Mouse (Mus musculus): Measurements from ENCODE around the gene Gas7.
A peak's percentile ranks its signal among the peaks of the same experiment; 100 is the strongest.

Gene Gas7

DNA sequence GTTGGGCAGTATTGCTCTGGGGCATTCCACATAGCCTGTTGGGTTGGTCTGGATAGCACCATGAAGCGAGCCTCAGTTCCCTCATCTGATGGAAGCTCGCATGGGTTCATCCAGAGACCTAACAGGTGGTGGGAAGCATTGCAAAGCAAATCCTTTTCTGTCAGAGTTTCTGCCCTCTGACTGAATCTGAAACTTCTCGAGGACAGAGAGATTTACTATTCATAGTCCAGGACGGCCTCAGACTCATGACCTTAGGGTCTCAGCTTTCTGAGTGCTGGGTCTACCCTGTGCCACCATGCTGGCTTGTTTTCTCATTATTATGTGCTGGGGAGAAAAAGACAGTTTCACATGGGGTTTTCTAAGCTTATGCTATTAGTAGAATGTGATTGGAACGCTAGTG is 122.2 kb downstream of the Gas7 start:
- no peak for DNase-seq (ENCODE audit: low spot score)

GRCm38 (mm10) chr11:67577994-67578393 is 122.8 kb downstream of the Gas7 start:
- no peak for DNase-seq (ENCODE audit: low spot score)

DNA sequence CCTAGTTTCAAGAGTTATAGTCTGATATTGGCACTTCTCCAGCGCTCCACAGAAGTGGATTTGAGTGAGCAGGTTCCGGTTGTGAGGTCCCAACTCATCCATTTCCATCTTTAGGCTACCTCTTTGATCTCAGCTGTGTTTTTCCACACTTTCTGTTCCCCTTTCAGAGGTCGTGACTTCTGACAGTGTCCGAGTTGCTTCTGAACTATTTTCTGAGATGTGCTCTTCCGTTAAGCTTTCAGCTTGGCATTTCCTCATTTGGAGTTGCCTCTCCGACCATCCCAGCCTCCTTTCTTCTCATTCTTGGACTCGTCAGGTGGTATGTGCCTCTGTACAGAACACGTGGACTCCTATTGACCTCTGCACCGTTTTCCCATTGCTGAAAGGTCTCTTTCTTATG is 123.9 kb downstream of the Gas7 start:
- DNase-seq (ENCODE audit: low spot score) = no peak

DNA sequence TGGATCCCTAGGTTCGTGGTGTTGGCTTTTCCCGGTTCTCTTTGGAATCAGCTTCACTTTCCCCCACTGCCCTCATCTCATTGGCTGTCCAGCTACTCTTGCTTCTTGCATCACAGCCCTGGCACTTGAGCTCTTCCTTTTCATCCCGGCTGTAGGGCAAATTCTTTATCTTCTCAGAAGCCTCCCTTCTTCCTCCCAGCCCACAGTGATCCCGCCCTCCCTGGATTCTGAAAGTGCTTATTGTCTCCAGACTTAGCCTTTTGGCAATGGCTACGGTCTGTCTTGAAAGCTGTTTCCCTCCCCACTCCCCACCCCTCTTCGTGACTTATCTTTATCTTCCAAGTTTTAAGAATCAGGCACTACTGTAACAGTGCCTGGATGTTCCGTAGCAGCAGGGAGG is 126.3 kb downstream of the Gas7 start:
- DNase-seq (ENCODE audit: low spot score) = peak; percentile 59

- no peak for DNase-seq (ENCODE audit: low spot score)
Observed at GRCm38 (mm10) chr11:67582570-67582969, 127.3 kb downstream of the Gas7 start.

- DNase-seq (ENCODE audit: low spot score) = no peak
Observed at GRCm38 (mm10) chr11:67585016-67585415, 129.8 kb downstream of the Gas7 start.

DNA sequence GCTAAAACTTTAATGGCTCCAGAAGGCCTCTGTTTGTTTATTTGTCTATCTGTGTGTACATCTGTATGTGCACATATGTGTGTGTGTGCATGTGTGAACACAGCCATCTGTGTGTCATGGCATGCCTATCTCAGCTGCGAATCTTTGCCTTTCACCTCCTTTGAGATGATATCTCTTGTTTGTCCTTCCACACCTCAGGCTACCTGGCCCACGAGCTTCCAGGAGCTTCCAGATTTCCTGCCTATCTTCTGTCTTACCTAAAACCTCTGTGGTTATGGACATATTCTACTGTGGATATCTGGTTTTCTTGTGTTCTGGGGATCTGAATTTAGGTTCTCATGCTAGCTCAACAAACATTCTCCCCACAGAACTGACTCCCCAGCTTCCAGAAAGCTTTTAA is 130.4 kb downstream of the Gas7 start:
- DNase-seq (ENCODE audit: low spot score) = no peak

GRCm38 (mm10) chr11:67586231-67586994 is 131.2 kb downstream of the Gas7 start:
- peak; percentile 82 for DNase-seq (ENCODE audit: low spot score)

DNA sequence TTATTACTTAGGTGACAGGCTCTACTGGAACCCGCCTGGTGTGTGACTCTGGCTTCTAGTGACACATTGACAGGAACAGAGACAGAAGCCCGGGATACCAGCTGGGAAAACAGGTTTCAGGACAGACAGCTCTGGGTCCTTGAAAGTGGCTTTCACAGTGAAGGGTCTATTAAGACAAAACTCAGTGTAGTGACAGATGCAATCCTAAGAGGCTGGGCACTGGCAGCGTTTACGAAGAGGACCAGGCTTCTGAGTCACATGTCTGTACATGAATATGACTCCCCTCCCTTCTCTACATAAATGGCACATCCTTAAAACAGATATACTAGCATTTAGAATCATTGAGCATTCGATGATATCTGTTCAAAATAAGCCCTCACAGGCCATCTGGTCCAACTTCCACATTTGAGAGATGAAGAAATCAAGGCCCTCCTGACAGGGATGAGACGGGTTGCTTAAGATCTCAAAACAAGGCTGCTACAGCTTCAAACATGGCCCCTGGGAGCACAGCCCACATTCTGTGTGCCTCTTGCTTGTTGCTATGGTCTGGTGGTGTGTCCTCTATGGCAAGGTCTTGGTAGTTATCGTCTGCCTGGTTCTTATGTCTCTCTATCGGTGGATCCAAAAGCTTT is 133.1 kb downstream of the Gas7 start:
- DNase-seq (ENCODE audit: low spot score) = no peak

DNA sequence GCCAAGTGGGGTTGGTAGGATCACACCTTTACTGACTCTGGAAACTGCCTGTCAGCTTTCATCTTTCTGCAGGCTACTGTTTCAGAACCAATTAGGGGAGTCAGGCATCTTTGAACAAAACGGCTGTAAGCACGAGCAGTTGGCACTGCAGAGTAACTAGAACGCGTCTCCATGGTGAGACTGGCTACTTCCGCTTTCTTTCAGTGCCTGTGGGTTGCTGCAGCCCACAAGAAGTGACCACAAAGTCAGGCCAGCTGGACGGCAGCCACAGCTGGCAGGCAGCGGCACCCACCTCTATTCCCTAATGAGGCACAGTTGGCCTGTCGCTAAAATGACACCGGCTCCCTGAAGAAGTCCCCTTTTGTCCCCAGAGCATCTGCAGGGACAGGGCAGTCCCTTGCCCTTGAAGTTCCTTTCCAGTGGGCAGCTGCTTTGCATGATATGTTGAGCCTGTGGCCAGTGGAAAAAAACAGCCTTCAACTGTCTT is 133.6 kb downstream of the Gas7 start:
- DNase-seq (ENCODE audit: low spot score) = peak; percentile 64

- DNase-seq (ENCODE audit: low spot score) = no peak
Observed at GRCm38 (mm10) chr11:67596233-67596632, 141.0 kb downstream of the Gas7 start.

- no peak for DNase-seq (ENCODE audit: low spot score)
Observed at GRCm38 (mm10) chr11:67596856-67597255, 141.6 kb downstream of the Gas7 start.

DNA sequence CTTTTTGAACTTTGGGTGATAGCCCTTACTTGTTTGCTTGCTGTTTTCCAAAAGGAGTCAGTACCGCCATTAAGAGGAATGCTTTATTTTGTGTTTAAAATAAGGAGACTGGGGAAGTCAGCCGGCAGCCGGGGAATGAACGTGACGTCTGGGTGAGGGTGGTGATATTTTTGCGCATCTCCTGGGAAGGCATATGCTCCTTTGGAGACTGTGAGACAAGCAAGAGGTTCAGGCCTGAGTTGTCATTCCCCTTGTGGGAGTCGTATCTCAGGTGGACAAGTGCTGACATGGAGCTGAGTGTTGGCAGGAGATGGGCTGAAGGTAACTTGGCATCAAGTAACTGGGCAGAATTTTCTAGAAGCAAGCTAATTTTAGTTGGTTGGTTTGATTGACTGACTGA is 142.2 kb downstream of the Gas7 start:
- no peak for DNase-seq (ENCODE audit: low spot score)

DNA sequence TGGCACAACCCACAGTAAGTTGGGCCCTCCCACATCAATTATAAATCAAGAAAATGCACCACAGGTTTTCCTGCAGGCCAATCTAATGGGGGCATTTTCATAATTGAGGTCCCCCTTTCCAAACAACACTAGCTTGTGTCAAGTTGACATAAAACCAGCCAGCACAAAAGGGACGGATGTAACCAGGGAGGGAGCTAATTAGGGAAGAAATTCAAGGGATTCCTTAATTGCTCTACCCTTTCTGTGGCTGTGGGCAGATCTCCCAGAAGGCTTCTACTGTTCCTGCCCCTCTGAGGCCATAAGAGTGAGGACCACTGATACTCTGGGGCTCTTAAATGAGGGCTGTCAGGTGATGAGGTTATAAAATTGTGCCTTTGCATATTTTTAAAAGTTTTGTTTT is 143.9 kb downstream of the Gas7 start:
- DNase-seq (ENCODE audit: low spot score) = no peak

DNA sequence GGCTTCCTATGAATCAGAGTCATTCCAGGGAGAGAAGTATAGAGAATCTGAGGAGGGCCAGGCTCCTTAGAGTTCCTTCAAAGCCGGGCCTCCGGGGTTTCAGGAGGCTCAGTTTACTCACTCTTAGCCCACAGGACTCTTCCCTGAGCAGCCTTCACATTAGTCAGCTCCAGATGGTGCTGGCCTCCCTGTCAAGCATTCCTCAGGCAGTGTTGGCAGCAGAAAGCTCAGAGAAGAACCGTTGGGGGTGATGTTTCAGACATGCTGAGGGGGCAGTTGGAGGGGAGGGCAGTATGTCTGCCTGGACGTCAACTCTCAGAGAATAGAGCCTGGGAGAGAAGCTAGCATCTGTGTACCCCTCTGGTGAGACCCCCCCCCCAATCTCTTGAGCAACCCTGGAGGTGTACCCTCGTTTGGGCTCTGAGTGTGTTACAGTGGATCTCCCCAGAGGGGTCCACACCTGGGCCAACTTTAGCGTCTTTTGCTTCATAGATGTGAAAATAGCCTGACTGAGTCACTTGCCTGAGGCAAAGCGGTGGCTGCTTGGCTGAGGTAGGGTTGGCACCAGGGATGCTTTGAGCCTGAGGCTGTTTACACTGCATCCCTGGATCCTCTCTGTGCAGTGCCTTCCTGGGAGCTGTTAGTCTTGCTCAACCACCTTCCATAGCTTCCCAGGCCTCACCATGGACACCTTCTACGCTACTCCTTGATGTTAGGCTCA is 145.6 kb downstream of the Gas7 start:
- DNase-seq (ENCODE audit: low spot score) = no peak

GRCm38 (mm10) chr11:67602711-67603369 is 147.6 kb downstream of the Gas7 start:
- no peak for DNase-seq (ENCODE audit: low spot score)

DNA sequence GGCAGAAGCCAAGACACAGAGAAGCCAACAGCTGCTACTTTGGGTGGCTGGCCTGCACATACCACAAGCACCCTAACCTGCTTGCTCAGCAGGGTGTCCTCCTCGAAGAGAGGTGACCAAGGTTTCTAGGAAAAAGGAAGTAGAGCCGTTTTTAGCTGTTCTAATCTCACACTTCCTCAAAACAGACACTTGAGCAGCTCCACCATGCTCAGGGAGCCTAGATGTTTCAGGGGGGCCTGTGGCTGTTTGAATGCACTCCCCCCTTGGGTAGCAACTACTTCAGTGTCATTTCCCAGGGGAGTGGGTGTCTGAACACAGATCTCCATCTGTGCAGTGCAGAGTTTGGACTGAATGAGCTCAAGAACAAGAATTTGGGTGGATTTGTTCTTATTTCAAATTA is 149.2 kb downstream of the Gas7 start:
- DNase-seq (ENCODE audit: low spot score) = no peak

DNA sequence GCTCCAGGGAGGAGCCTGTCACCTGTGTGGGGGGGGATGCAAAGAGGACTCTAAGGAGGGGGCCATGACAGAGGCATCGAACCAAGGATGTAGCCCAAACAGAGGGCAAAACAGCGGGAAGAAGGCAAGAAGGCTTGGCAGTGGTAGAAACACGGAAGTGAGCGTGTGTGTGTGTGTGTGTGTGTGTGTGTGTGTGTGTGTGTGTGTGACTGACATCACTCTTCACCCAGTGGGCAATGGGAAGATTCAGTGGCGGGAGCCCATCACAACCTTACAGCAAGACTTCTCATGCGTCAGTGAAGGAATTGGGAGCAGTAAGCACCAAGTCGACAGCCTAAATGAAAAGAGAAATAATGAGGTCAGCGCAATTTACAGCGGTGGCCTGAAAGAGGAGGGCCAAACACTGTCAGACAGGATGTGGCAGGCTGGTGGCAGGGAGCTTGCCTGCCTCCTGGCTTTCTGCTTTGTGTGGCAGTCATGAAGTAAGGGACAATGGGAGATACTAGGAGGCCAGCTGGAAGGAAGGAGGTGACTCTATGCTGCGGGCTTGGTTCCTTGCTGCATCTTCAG is 153.0 kb downstream of the Gas7 start:
- DNase-seq (ENCODE audit: low spot score) = no peak

- DNase-seq (ENCODE audit: low spot score) = no peak
Observed at GRCm38 (mm10) chr11:67612158-67612839, 157.1 kb downstream of the Gas7 start.

DNA sequence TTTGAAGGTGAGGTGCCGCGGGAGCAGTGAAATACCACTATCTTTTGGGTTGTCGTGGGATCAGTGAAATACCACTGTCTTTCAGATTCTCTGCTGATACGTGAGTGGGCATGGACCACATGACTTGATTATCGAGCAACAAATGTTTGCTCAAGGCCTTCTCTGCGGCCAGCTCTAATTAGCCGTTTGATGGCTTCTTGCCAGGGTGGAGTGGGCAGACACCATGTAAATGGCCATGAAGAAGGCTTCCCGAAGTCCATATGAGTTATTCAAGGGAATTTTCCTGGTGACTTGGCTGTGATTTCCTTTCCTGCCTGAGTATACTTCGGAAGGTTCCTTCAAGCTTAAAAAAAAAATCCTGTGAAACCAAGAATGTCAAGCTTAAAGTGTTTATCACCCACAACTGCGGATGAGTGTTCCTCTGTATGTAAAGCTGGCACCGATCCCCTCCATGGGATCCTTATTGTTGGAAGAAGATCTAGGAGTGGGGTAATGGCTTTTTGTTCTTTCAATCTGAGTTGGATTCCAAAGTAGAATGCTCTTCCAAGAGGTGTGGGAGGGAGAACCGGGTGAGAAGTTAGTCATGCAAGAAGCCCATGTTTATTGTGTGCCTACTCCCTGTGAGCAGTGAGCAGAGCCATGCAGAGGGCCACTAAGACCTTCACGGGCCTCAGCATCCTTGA is 161.5 kb downstream of the Gas7 start:
- DNase-seq (ENCODE audit: low spot score) = peak; percentile 64

GRCm38 (mm10) chr11:67622340-67622739 is 167.1 kb downstream of the Gas7 start:
- DNase-seq (ENCODE audit: low spot score) = no peak
